Mouse (Mus musculus) liver, embryonic 12.5 days (tissue): ENCODE results near the gene Eif1ax. TPM values are rescaled to one million over a fixed set of nuclear protein-coding genes. Genes with fewer than 3 reads are reported as not detected.
"Not testable (repeated sequence)": the region's sequence is repeated elsewhere in the genome, so short reads cannot be mapped to it uniquely, and the experiment has no call there.

ENCODE experiments used
- ATAC-seq: fragments of 200-750 bp; cut with Nextera tagmentation; 2 replicates; pipeline ENCODE4 v1.8.0; 2017; ENCODE audit warnings: moderate number of reproducible peaks, mild to moderate bottlenecking, moderate library complexity
- H3K27ac ChIP-seq: fragments of 300-500 bp; sonication (generic); 2 replicates; pipeline ENCODE4 v1.5.1; 2016; ENCODE audit warnings: mild to moderate bottlenecking
- H3K27me3 ChIP-seq: fragments of 300-500 bp; sonication (generic); replicated peaks from 2 replicates; pipeline ENCODE4 v1.6.1; 2016; ENCODE audit warnings: mild to moderate bottlenecking, moderate library complexity
- H3K36me3 ChIP-seq: fragments of 300-500 bp; sonication (generic); 2 replicates; pipeline ENCODE4 v1.6.1; 2016; ENCODE audit warnings: mild to moderate bottlenecking, moderate library complexity
- H3K4me1 ChIP-seq: fragments of 300-500 bp; sonication (generic); 2 replicates; pipeline ENCODE4 v1.6.1; 2016
- H3K4me2 ChIP-seq: fragments of 300-500 bp; sonication (generic); 2 replicates; pipeline ENCODE4 v1.6.1; 2016; ENCODE audit warnings: mild to moderate bottlenecking, moderate library complexity
- H3K4me3 ChIP-seq: fragments of 300-500 bp; sonication (generic); 2 replicates; pipeline ENCODE4 v1.5.1; 2016; ENCODE audit warnings: mild to moderate bottlenecking, moderate library complexity
- H3K9ac ChIP-seq: fragments of 300-500 bp; sonication (generic); 2 replicates; pipeline ENCODE4 v1.6.1; 2016; ENCODE audit warnings: mild to moderate bottlenecking, moderate library complexity
- H3K9me3 ChIP-seq: fragments of 300-500 bp; sonication (generic); replicated peaks from 2 replicates; pipeline ENCODE4 v1.6.1; 2016; ENCODE audit warnings: mild to moderate bottlenecking, moderate library complexity
- WGBS: fragments of 180-500 bp; shearing (Covaris S2); methylation state at CpG from one replicate; pipeline ENCODE4 v1.1.7; 2016; ENCODE audit not compliant: insufficient replicate concordance; 5-methylcytosine and 5-hydroxymethylcytosine counted together
- polyA plus RNA-seq: library from polyadenylated mRNA; unstranded; fragments of >200 nt; fragmentation: Nextera tagmentation; extraction: Ambion mirVana; gene quantifications from 2 replicates; pipeline ENCODE4 v1.2.1, GENCODE M21; 2016

Gene Eif1ax
- polyA plus RNA-seq, result 100 and 103 TPM in 2 replicates

DNA sequence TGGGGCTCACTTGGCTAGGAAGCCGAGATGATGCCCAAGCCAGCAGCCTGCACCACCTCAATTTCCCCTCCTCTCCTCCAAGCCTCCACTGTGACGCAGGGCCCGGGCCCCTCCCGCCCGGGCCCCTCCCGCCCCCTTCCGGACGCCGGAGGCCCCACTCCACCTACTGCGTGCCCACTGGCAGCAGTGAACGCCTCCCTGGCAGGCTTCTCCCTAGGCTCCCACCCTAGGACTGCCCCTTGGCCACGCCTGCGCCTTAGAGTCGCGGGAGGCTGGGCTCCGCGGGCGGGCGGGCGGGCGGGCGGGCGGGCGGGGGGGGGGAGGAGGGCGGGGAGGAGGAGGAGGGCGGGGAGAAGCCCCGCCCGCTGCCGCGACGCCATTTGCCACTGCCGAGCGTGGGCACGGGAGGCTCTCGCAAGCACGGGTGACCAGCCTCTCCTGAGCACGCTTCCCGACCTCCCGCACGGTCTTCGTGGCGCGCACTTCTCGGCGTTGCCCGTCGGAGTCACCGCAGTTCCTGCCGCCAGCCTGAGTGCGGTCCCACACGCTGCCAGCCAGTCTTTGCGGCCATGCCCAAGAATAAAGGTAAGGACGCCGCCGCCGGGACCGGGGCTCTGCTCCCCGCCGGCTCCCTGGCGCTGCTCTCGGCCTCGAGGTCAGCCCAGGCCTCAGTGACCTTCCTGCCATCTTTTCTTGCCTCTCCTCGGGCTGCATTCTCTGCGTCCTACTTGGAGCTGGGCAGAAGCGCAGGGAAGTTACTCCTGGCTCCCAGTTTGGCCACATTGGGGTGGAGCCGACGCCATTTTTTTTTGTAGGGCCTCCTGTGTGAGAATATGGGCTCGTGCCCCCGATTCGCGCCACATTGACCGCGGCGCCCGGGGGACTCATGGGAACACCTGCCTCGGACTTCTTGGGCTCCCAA, at the start of gene Eif1ax:
Gene Eif1ax, plus strand, starts transcription at position 348 of the 922 bp plus-strand sequence.
- ATAC-seq, result peak; percentile 100
- H3K4me1 ChIP-seq, result peaks cover 26% of the 10 kb centered on the region
- H3K27me3 ChIP-seq, result no peaks in the 10 kb centered on the region
- H3K4me3 ChIP-seq, result peak within 1 kb of the TSS; percentile 77
- H3K9me3 ChIP-seq, result no peaks in the 10 kb centered on the region
- peak within 1 kb of the TSS; percentile 73 for H3K27ac ChIP-seq
- WGBS, result 14% methylated on average over 37 of the region's 76 CpGs
- H3K9ac ChIP-seq, result peak within 1 kb of the TSS; percentile 77
- peaks cover 19% of the 10 kb centered on the region for H3K36me3 ChIP-seq
- peak within 1 kb of the TSS; percentile 71 for H3K4me2 ChIP-seq

DNA sequence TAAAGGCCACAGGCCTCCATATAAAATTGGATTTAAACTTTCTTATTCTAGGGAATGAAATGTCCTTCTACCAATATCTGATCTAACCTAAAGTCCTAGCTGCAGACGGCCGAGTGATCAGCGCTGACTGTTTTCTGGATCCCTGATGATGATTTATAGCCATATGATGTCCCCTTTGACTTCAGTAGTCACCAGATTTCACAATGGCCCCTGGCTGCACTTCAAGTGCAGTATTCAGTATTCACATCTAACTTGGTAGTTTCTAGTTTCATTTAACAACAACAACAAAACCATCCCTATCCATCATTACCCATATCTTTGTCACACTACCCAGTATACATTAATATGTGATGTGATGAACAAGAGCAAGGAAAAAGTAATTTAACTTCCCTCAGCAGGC, 7.5 kb upstream of the Eif1ax start:
- no peak overlapping the region for H3K4me2 ChIP-seq
- H3K27ac ChIP-seq, result no peak overlapping the region
- H3K9me3 ChIP-seq, result no peaks in the 10 kb centered on the region
- no peak overlapping the region for H3K4me3 ChIP-seq
- 74% methylated on average over 3 of the region's 3 CpGs for WGBS
- H3K36me3 ChIP-seq, result peaks cover 11% of the 10 kb centered on the region
- H3K27me3 ChIP-seq, result no peaks in the 10 kb centered on the region
- no peak overlapping the region for H3K9ac ChIP-seq
- H3K4me1 ChIP-seq, result no peaks in the 10 kb centered on the region
- ATAC-seq, result no peak

DNA sequence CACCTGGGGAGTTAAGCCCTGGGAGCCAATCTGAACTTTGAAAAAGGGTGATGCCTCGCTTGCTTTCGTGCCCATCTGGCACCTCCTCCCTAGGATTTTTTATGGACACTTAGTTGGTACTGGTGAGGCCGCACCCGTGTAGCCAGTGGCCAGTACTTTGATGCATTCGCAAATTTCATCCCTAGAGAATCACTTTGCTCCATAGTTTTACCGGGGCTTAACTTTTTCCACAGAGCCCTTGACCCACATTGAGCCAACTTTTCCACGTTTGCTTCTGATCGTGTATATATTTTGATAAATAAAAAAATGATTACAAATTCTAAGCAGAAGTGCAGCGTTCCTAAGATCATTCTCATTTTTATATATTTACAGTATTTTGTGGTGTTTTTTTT, 771 bp downstream of the Eif1ax start:
- H3K36me3 ChIP-seq, result peaks cover 25% of the 10 kb centered on the region
- H3K9ac ChIP-seq, result peak overlapping the region; percentile 77
- peak overlapping the region; percentile 77 for H3K4me3 ChIP-seq
- peak overlapping the region; percentile 73 for H3K27ac ChIP-seq
- no peaks in the 10 kb centered on the region for H3K27me3 ChIP-seq
- 9% methylated on average over 9 of the region's 9 CpGs for WGBS
- H3K4me1 ChIP-seq, result peaks cover 26% of the 10 kb centered on the region
- peak overlapping the region; percentile 71 for H3K4me2 ChIP-seq
- no peak for ATAC-seq
- H3K9me3 ChIP-seq, result no peaks in the 10 kb centered on the region

DNA sequence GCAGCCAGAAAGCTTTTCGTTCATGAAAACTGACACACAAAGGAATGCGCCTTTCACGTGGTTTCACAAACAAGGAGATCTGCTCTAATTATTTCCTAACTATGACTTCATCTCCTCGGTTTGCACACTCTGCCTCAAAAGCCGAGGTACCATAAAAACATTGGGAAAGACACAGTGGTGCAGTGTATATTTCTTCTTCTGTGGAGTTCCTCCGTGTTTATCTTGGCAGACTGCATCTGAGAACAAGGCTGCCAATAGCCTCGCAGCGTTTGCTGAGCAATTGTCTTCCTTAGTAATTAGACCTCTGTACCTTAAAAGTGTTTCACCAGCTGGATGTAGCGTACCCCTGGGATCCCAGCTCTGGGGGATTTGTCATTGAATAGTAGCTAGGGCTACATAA, 15.1 kb downstream of the Eif1ax start:
- Histone ChIP-seq H3K36me3 (peaks cover 49% of the 10 kb centered on the region), H3K4me3 (no peak overlapping the region), H3K4me1 (peaks cover 7% of the 10 kb centered on the region; the same call in 1 of the 2 replicates), H3K4me2 (no peak overlapping the region), H3K27ac (no peak overlapping the region), H3K9me3 (no peaks in the 10 kb centered on the region), H3K27me3 (no peaks in the 10 kb centered on the region), H3K9ac (no peak overlapping the region)
- WGBS, result 84% methylated on average over 9 of the region's 9 CpGs
- ATAC-seq, result no peak

DNA sequence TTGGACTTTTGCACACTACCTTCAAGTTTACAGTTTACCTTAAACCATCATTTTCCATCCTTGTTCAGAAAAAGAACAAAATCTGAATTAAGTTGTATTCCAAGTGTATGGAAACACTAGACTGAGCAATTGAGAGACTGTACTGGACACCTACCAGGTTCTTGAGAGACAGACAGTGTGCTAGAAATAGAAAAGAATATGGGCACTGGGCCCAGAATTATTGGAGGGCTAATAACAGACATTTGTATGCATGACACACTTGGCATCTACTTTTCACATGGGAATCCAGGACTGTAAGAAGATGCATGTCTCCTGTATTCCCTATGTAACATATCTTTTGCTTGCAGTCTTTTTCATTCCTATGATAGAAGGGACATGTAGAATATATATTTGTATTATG, 17.0 kb downstream of the Eif1ax start:
- ATAC-seq, result no peak
- H3K9me3 ChIP-seq, result no peaks in the 10 kb centered on the region
- no peak overlapping the region for H3K4me3 ChIP-seq
- no peak overlapping the region for H3K4me2 ChIP-seq
- H3K9ac ChIP-seq, result no peak overlapping the region
- no peaks in the 10 kb centered on the region for H3K27me3 ChIP-seq
- H3K27ac ChIP-seq, result no peak overlapping the region
- peaks cover 7% of the 10 kb centered on the region; the same call in 1 of the 2 replicates for H3K4me1 ChIP-seq
- peaks cover 34% of the 10 kb centered on the region for H3K36me3 ChIP-seq

DNA sequence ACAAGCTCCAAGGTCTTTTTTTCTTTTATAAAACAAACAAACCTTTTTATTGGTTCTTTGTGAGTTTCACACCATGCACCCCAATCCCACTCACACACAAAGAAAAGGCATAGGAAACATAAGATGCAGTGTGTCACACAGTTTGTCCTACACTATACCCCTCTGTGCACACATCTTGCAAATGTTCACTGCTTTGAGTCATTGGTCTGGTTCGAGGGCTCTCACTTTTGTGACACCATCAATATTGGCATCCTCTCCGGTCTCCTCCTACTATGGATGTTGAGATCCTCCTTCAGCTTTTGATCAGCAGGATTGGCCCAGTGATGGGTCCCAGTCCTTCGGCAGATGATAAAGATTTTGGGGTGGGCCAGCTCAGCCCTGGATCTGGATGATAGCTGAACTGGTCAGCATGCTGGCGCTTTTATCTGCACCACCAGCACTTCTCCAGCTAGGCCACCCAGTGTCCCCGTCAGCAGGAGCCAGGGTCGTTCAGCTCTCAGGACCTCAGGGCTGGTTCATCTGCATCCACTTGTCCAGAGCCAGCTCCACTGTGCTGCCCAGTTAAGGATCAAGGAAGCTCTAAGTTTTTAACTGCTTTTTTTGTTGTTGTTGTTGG, 18.5 kb downstream of the Eif1ax start:
- no peak overlapping the region for H3K27ac ChIP-seq
- no peaks in the 10 kb centered on the region for H3K27me3 ChIP-seq
- H3K4me2 ChIP-seq, result no peak overlapping the region
- H3K9me3 ChIP-seq, result no peaks in the 10 kb centered on the region
- ATAC-seq, result peak; percentile 59
- peaks cover 7% of the 10 kb centered on the region; the same call in 1 of the 2 replicates for H3K4me1 ChIP-seq
- WGBS, result 39% methylated on average over 6 of the region's 6 CpGs
- H3K4me3 ChIP-seq, result no peak overlapping the region
- H3K36me3 ChIP-seq, result peaks cover 20% of the 10 kb centered on the region
- H3K9ac ChIP-seq, result no peak overlapping the region

DNA sequence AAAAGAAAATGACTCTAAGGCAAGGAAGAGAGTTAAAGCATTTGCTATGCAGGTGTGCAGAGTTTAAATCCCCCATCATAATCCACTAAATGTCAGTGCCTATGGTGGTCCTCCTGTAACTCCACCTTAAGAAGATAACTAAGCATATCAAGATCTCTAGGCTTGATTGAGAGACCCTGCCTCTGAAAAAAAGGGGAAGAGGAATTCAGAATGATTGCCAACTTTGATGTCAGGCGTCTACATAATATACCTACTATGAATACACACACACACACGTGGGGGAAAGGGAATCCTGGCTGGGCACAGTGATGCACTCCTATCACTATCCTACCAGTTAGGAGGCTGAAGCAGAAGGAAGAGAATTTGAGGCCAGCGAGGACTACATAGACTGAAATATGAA, 19.3 kb downstream of the Eif1ax start:
- Histone ChIP-seq H3K4me3 (no peak overlapping the region), H3K36me3 (peaks cover 13% of the 10 kb centered on the region), H3K9me3 (no peaks in the 10 kb centered on the region), H3K27ac (no peak overlapping the region), H3K4me2 (no peak overlapping the region), H3K4me1 (peaks cover 7% of the 10 kb centered on the region; the same call in 1 of the 2 replicates), H3K27me3 (no peaks in the 10 kb centered on the region), H3K9ac (no peak overlapping the region)
- 63% methylated on average over 3 of the region's 3 CpGs for WGBS
- ATAC-seq, result no peak

DNA sequence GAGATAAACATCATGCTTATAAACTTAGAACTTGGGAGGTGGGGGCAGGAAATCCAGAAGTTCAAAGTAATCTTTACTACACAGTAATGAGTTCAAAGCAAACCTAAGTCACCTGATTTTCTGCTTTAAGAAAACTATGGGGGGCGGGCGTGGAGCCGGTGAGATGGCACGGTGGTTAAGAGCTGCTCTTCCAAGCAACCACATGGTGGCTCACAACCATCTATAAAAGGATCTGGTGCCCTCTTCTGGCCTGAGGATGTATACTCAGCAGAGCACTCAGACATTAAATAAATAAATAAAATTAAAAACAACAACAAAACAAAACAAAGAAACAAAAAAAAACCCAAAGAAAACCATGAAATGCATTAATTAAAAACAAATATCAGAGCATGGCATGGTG, 37.3 kb downstream of the Eif1ax start:
- Histone ChIP-seq H3K4me3 (no peak overlapping the region), H3K27me3 (peaks cover 13% of the 10 kb centered on the region), H3K36me3 (no peaks in the 10 kb centered on the region), H3K27ac (no peak overlapping the region), H3K4me1 (no peaks in the 10 kb centered on the region), H3K9ac (no peak overlapping the region), H3K9me3 (no peaks in the 10 kb centered on the region), H3K4me2 (no peak overlapping the region)
- ATAC-seq, result no peak
- WGBS, result 4% methylated on average over 4 of the region's 4 CpGs

DNA sequence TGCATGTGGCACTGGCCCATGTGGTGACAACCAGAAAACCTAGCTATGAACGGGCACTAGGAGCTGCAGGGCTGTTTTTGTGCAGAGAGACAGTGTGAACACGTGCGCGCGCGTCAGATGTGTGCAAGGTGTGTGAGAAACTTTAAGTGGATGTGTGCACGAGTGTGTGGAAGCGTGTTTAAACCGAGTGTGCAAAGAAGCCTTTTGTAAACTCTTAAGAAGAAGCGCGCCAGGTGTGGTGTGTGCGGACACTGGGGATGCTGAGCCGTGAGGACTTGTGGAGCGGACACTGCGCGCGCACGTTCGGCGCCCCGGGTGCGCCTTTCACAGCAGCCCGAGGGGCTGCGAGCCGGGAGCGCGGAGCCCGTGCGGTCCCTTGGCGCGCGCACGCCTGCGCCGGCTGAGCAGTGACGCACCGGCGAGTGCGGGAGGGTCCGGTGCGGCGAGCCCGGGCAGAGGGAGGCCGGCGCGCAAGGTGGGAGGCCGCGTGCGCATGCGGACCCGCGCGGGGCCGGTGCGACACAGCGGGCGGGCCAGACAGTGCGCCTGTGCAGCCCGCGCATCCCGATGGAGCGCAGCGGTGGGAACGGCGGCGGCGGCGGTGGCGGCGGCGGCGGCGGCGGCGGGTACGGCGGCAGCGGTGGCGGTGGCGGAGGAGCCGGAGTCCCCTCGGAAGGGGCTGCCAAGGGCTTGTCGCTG, 42.3 kb downstream of the Eif1ax start, which contains the start of gene Map7d2:
Gene Map7d2, plus strand, starts transcription at position 443 of the 699 bp plus-strand sequence.
- Histone ChIP-seq H3K4me2 (peak within 1 kb of the TSS; percentile 77), H3K4me1 (0 out of 2 replicates have a peak, but pooled peaks cover 3% of the 10 kb centered on the region), H3K4me3 (peak within 1 kb of the TSS; percentile 54), H3K27me3 (peaks cover 49% of the 10 kb centered on the region), H3K9ac (no peak within 1 kb of the TSS), H3K27ac (no peak within 1 kb of the TSS), H3K9me3 (no peaks in the 10 kb centered on the region), H3K36me3 (no peaks in the 10 kb centered on the region)
- no peak for ATAC-seq
- 11% methylated on average over 58 of the region's 83 CpGs for WGBS

DNA sequence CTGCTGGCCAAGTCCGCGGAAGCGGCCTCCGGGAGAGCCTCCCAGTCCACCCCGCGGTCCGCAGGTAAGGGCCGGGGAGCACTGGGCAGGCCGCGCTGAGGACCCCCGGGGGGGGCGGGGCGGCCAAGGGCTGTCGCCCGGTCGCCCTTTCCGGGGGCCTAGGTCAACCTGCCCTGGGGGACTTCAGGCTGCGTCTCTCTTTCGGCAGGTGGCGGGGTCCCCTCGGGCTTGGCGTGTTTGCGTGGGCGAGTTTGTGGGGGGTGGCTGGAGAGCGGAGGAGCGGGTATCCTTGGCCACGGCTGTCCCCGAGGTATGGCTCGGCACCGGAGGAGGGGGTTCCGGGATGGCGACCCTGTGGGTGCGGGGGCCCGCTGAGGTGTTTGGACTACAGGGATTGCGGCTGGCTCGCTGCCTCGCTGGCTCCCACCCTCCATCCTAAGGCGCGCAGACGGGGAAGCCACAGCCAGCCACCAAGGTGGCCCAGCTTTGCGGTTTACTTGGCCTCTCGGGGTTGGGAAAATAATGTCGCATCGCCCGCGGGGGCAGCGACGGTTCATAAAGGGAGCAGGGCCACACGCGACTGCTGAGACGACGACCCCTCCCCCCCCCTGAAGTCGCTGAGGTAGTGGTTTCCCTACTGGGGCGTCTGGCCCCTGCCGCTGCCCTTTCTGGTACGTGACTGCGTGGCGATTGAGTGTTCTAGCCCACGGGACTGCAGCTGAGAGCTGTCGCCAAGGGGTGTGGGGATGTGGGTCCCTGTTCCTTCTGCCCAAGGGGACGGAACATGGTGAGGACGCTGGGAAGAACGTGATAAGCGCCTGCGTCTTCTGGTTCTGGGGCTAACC, 43.1 kb downstream of the Eif1ax start:
- 9% methylated on average over 34 of the region's 65 CpGs for WGBS
- no peak overlapping the region for H3K9ac ChIP-seq

DNA sequence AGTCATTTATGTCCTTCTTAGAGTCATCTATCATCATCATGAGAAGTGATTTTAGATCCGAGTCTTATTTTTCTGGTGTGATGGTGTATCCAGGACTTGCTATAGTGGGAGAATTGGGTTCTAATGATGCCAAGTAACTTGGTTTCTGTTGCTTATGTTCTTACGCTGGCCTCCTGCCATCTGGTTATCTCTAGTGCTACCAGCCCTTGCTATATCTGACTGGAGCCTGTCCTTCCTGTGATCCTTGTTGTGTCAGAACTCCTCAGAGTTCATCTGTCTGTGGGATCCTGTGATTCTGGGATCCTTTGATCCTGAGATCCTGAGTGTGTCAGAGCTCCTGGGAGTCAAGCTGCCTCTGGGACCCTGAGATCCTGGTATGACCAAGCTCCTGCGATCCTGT, 58.5 kb downstream of the Eif1ax start:
- not testable (repeated sequence) for H3K4me3 ChIP-seq, H3K9ac ChIP-seq, H3K4me2 ChIP-seq, H3K36me3 ChIP-seq, H3K27me3 ChIP-seq, H3K9me3 ChIP-seq, H3K4me1 ChIP-seq, H3K27ac ChIP-seq, ATAC-seq
- WGBS, result 81% methylated on average over 3 of the region's 3 CpGs

More for the DNA sequence above, 43.1 kb downstream of the Eif1ax start:
- no peak overlapping the region for H3K27ac ChIP-seq
- H3K4me1 ChIP-seq, result 0 out of 2 replicates have a peak, but pooled peaks cover 3% of the 10 kb centered on the region
- no peak for ATAC-seq
- H3K27me3 ChIP-seq, result peaks cover 49% of the 10 kb centered on the region
- no peaks in the 10 kb centered on the region for H3K9me3 ChIP-seq
- no peaks in the 10 kb centered on the region for H3K36me3 ChIP-seq
- H3K4me2 ChIP-seq, result peak overlapping the region; percentile 77
- peak overlapping the region; percentile 54 for H3K4me3 ChIP-seq
